8 mouse cellular contexts compared by ENCODE assay signal in genomic region chr12:112876332-112877072, GRCm38 (mm10). TPM values are rescaled to one million over a fixed set of nuclear protein-coding genes. Genes with fewer than 3 reads are reported as not detected.
DNase-seq lines count a peak whose midpoint lies in the region; ATAC-seq and TF ChIP-seq lines count a peak whose summit lies in the region.

No protein-coding gene starts in this region.

- intact Hi-C loops in left cerebral cortex, postnatal 4 days (cut with DNase I), result no loop called here

- H3K4me3 ChIP-seq in liver, embryonic 12.5 days, result peak overlapping the region; percentile 17
- H3K4me3 ChIP-seq in myocyte, result no peak overlapping the region

- H3K4me2 ChIP-seq in liver, embryonic 12.5 days, result peak overlapping the region; percentile 59
- H3K4me2 ChIP-seq in myocyte (ENCODE audit: low read depth), result peak overlapping the region; percentile 85

- TF ChIP-seq POLR2A in myocyte (IDR thresholded peaks at IDR 0.05; ENCODE audit: insufficient read length, low read depth), result peak; percentile 59

- peak; percentile 55 for ATAC-seq in common myeloid progenitor, adult 5-6 weeks (replicated peaks; ENCODE audit: low read depth, poor library complexity, severe bottlenecking)
- ATAC-seq in granulocyte monocyte progenitor cell, adult 5-6 weeks (replicated peaks; ENCODE audit: poor library complexity, severe bottlenecking), result peak; percentile 47
- peak; percentile 27 for ATAC-seq in inflammation-experienced regulatory T-cells, adult 6 months
- ATAC-seq in liver, embryonic 12.5 days, result peak; percentile 38; the same call in 1 of the 2 replicates

- DNase-seq in left cerebral cortex, postnatal 4 days, result peak; percentile 32
- no peak for DNase-seq in left cerebral cortex, adult 11 months (ENCODE audit: low spot score)
- no peak for DNase-seq in B cell, adult 2 months

- peaks cover 93% of the 10 kb centered on the region for H3K27me3 ChIP-seq in liver, embryonic 12.5 days (replicated peaks)
- H3K27me3 ChIP-seq in myocyte (ENCODE audit: control insufficient read depth, insufficient read depth, insufficient read length), result no peaks in the 10 kb centered on the region

- no peaks in the 10 kb centered on the region for H3K9me3 ChIP-seq in liver, embryonic 12.5 days (replicated peaks)

- peaks cover 25% of the 10 kb centered on the region for H3K4me1 ChIP-seq in liver, embryonic 12.5 days

- no peak overlapping the region for H3K27ac ChIP-seq in liver, embryonic 12.5 days

- H3ac ChIP-seq in myocyte (ENCODE audit: control insufficient read depth, insufficient read length), result no peak overlapping the region

- no peaks in the 10 kb centered on the region for H3K79me2 ChIP-seq in myocyte (ENCODE audit: control insufficient read depth, insufficient read depth)

- H3K36me3 ChIP-seq in liver, embryonic 12.5 days, result no peaks in the 10 kb centered on the region
- no peaks in the 10 kb centered on the region for H3K36me3 ChIP-seq in myocyte (ENCODE audit: control insufficient read depth, insufficient read depth)

- 5% methylated on average over 28 of the region's 28 CpGs for WGBS in liver, embryonic 12.5 days (ENCODE audit: insufficient replicate concordance)

- no peak overlapping the region for H3K9ac ChIP-seq in liver, embryonic 12.5 days

TF ChIP-seq in myocyte, 11 proteins besides CTCF, POLR2A, EP300 and RAD21:
- TF ChIP-seq MYOG (IDR thresholded peaks at IDR 0.05; ENCODE audit: control insufficient read depth in 1 of 3, insufficient read depth in 1 of 3, insufficient read length in 2 of 3, low read depth in 2 of 3) (peak in 2 of 3 experiments; percentile 22 to 75), MAX (IDR thresholded peaks at IDR 0.05; ENCODE audit: low read depth) (no peak), MYOD1 (IDR thresholded peaks at IDR 0.05; ENCODE audit: control insufficient read depth in 1 of 3, insufficient read length in 2 of 3, low read depth in 2 of 3) (peak in 2 of 3 experiments; percentile 27 to 67)
TF ChIP-seq in myocyte: peak in this region for 2.

RNA-seq across cellular contexts. Expression of gene Gpr132, which starts 8.5 kb away (rescaled TPM):
- total RNA-seq in left cerebral cortex, postnatal 4 days (2021), result not detected
- total RNA-seq in common myeloid progenitor, adult 5-6 weeks (2017), result 5.4 and 9.3 TPM in 2 replicates
- 10.4 and 20.5 TPM in 2 replicates for total RNA-seq in granulocyte monocyte progenitor cell, adult 5-6 weeks (2014; fragmentation: Nextera tagmentation)
- 5.8 and 6.2 TPM in 2 replicates for total RNA-seq in granulocyte monocyte progenitor cell, adult 5-6 weeks (2017)
- 10 to 100 TPM; 71.4 to 79.0 (median 77.8) TPM for polyA plus RNA-seq in inflammation-experienced regulatory T-cells, adult 6 months (2017; shearing (Covaris generic))
- polyA plus RNA-seq in liver, embryonic 12.5 days (2016; fragmentation: Nextera tagmentation; extraction: Ambion mirVana), result 0.32 and 0.61 TPM in 2 replicates
- 0.02 TPM for polyA plus RNA-seq in myocyte (2012; fragmentation: generic; extraction: Trizol)

RNA-seq across cellular contexts. Expression of gene Cdca4, which starts 47.3 kb away (rescaled TPM):
- total RNA-seq in left cerebral cortex, postnatal 4 days (2021), result 10 to 100 TPM; 18.5 to 19.8 TPM
- 59.4 and 64.7 TPM in 2 replicates for total RNA-seq in common myeloid progenitor, adult 5-6 weeks (2017)
- 65.6 and 66.5 TPM in 2 replicates for total RNA-seq in granulocyte monocyte progenitor cell, adult 5-6 weeks (2014; fragmentation: Nextera tagmentation)
- total RNA-seq in granulocyte monocyte progenitor cell, adult 5-6 weeks (2017), result 61.9 and 64.3 TPM in 2 replicates
- 10 to 100 TPM; 67.6 to 86.3 (median 83.9) TPM for polyA plus RNA-seq in inflammation-experienced regulatory T-cells, adult 6 months (2017; shearing (Covaris generic))
- 82.0 and 86.0 TPM in 2 replicates for polyA plus RNA-seq in liver, embryonic 12.5 days (2016; fragmentation: Nextera tagmentation; extraction: Ambion mirVana)
- 21.5 TPM for polyA plus RNA-seq in myocyte (2012; fragmentation: generic; extraction: Trizol)

RNA-seq across cellular contexts. Expression of gene Jag2, which starts 53.1 kb away (rescaled TPM):
- 10 to 100 TPM; 76.5 to 97.2 TPM for total RNA-seq in left cerebral cortex, postnatal 4 days (2021)
- total RNA-seq in common myeloid progenitor, adult 5-6 weeks (2017), result 1.5 and 6.3 TPM in 2 replicates
- 0.95 and 1.0 TPM in 2 replicates for total RNA-seq in granulocyte monocyte progenitor cell, adult 5-6 weeks (2014; fragmentation: Nextera tagmentation)
- total RNA-seq in granulocyte monocyte progenitor cell, adult 5-6 weeks (2017), result 0.22 and 1.4 TPM in 2 replicates
- polyA plus RNA-seq in inflammation-experienced regulatory T-cells, adult 6 months (2017; shearing (Covaris generic)), result under 1 TPM; 0.39 to 0.59 (median 0.50) TPM
- polyA plus RNA-seq in liver, embryonic 12.5 days (2016; fragmentation: Nextera tagmentation; extraction: Ambion mirVana), result 0.57 and 0.64 TPM in 2 replicates
- 51.8 TPM for polyA plus RNA-seq in myocyte (2012; fragmentation: generic; extraction: Trizol)

Comparison
In these comparisons a context has a peak if more than half of its experiments do, and no peak if none do; other contexts are left out.
1. RNA of gene Jag2, which starts 53.1 kb away (total RNA-seq): 76.5 to 97.2 TPM in left cerebral cortex, postnatal 4 days; 1.5 to 6.3 TPM in common myeloid progenitor, adult 5-6 weeks and 0.22 to 1.4 TPM in granulocyte monocyte progenitor cell, adult 5-6 weeks; every median in the first group is over 10 times any median in the second.
2. Peak in every context shown above with its lines, with median percentiles within 50 percentile points of each other: ATAC-seq.